Mouse (Mus musculus) heart, adult 2 months (tissue): ENCODE data around the gene Soat2. TPM values are rescaled to one million over a fixed set of nuclear protein-coding genes. Genes with fewer than 3 reads are reported as not detected.

ENCODE experiments used
- DNase-seq, 2 experiments: peaks; one replicate each; pipeline ENCODE4 v3.0.0; 2021
- H3K27ac ChIP-seq: fragments of 200-600 bp; 2 replicates; pipeline ENCODE4 v1.8.1; 2022
- H3K27me3 ChIP-seq: fragments of 200-500 bp; 2 replicates; pipeline ENCODE4 v1.6.1; 2012; ENCODE audit warnings: mild to moderate bottlenecking, low read length, inconsistent platforms, mixed read lengths; ENCODE audit not compliant: control insufficient read depth, insufficient read depth
- H3K36me3 ChIP-seq: fragments of 200-500 bp; 2 replicates; pipeline ENCODE4 v1.6.1; 2012; ENCODE audit warnings: low read length, inconsistent platforms; ENCODE audit not compliant: control insufficient read depth, insufficient read depth
- H3K4me1 ChIP-seq: fragments of 200-500 bp; 2 replicates; pipeline ENCODE4 v1.6.1; 2011; ENCODE audit warnings: low read length; ENCODE audit not compliant: control insufficient read depth, insufficient read depth
- H3K4me3 ChIP-seq: fragments of 200-600 bp; 2 replicates; pipeline ENCODE4 v1.8.1; 2022
- H3K79me2 ChIP-seq: fragments of 200-500 bp; replicated peaks from 2 replicates; pipeline ENCODE4 v1.6.1; 2012; ENCODE audit warnings: mild to moderate bottlenecking, inconsistent platforms, low read length, moderate library complexity, mixed read lengths; ENCODE audit not compliant: control insufficient read depth, insufficient read depth
- H3K9ac ChIP-seq: fragments of 200-500 bp; 2 replicates; pipeline ENCODE4 v1.6.1; 2012; ENCODE audit warnings: low read depth, mild to moderate bottlenecking, control low read depth, inconsistent platforms, low read length, mixed read lengths
- CTCF ChIP-seq: fragments of 200-600 bp; IDR thresholded peaks from 2 replicates; pipeline ENCODE4 v1.8.1; 2022; ENCODE audit warnings: antibody characterized with exemption, mild to moderate bottlenecking, moderate library complexity
- EP300 ChIP-seq: fragments of 200-500 bp; IDR thresholded peaks from 2 replicates; pipeline ENCODE4 v1.6.1; 2011; ENCODE audit warnings: low read depth, low read length, control low read depth; ENCODE audit not compliant: insufficient read depth
- POLR2A ChIP-seq: fragments of 200-500 bp; IDR thresholded peaks from 2 replicates; pipeline ENCODE4 v1.6.1; 2011; ENCODE audit warnings: mild to moderate bottlenecking, low read depth, low read length, control low read depth; ENCODE audit not compliant: insufficient read depth
- WGBS: fragments of 180-500 bp; shearing (Covaris S2); methylation state at CpG from one replicate; pipeline ENCODE4 v1.1.7; 2018; 5-methylcytosine and 5-hydroxymethylcytosine counted together
- intact Hi-C: fragments of 180-260 bp; cut with DNase I; formaldehyde crosslinking; loops from one replicate; pipeline ENCODE4 v1.15.1; 2025
- polyA plus RNA-seq: library from polyadenylated mRNA; depleted of rRNA; stranded (reverse); fragments of >200 nt; gene quantifications from 2 replicates; pipeline ENCODE4 v1.2.3, GENCODE M21; 2012
- total RNA-seq, 2 experiments: library from RNA; stranded (reverse); gene quantifications; 2 replicates each; pipeline ENCODE4 v1.2.3; 2021

The Soat2 gene
- total and polyA plus RNA-seq, 3 experiments: 0.09 to 0.16 TPM; not detected in 1

DNA sequence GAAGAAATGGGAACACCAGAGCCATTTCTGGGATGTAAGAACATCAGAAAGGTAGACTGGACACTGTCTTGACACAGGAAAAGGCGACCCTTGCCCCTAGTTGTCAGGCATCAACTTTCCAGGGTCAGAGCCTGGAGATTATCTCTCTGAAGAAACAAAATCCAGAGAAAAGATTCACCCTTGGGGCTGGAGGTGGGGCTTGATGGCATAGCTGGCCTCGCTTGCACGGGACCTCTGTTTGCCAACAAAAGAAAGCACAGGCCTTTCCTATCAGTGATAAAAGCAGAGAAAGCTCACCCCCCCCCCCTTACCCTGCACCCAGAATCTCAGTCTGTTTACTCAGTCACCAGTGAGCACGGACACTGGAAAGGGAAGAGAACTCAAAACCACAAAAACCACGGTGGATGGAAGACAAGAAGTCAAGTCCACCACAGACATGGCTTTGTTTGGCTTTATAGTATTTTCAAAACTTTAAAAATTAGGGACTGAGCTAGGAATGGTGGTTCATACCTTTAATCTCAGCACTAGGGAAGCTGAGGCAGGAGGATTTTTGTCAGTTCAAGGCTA is 42.6 kb downstream of the Soat2 start:
- 51% methylated on average over 5 of the region's 5 CpGs for WGBS
- peak overlapping the region; percentile 28; the same call in 1 of the 2 replicates for H3K27ac ChIP-seq
- H3K27me3 ChIP-seq: no peaks in the 10 kb centered on the region
- no peaks in the 10 kb centered on the region for H3K79me2 ChIP-seq
- H3K4me1 ChIP-seq: no peaks in the 10 kb centered on the region; the same call in 1 of the 2 replicates
- no peak for DNase-seq
- no peaks in the 10 kb centered on the region for H3K36me3 ChIP-seq
- H3K9ac ChIP-seq: no peak overlapping the region
- no peak overlapping the region for H3K4me3 ChIP-seq
- TF ChIP-seq CTCF (no peak), EP300 (no peak), POLR2A (no peak)
- intact Hi-C loops: no loop called here

DNA sequence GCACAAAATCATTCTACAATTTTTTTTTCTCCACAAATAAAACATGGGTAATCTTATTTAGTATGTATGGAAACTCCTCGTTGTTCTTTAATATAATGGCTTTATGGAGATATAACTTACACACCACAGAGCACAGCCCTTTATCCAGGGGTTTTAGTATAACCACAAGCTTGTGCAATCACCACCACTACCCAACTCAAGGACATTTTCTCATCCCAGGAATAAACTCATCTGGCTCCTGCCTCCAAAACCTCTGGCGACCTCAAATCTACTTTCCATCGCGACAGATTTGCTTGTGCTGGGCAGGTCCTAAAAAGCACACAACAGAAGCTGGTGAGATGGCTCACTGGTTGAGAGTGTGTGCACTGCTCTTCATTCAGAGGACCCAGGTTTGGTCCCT is 43.3 kb downstream of the Soat2 start:
- DNase-seq: no peak
- TF ChIP-seq POLR2A: no peak
- TF ChIP-seq EP300: no peak
- TF ChIP-seq CTCF: no peak
- 70% methylated on average over 4 of the region's 4 CpGs for WGBS
- intact Hi-C loops: no loop called here
- no peaks in the 10 kb centered on the region for H3K79me2 ChIP-seq
- H3K9ac ChIP-seq: no peak overlapping the region
- H3K27me3 ChIP-seq: no peaks in the 10 kb centered on the region
- no peaks in the 10 kb centered on the region for H3K36me3 ChIP-seq
- H3K4me3 ChIP-seq: no peak overlapping the region
- H3K27ac ChIP-seq: no peak overlapping the region
- H3K4me1 ChIP-seq: no peaks in the 10 kb centered on the region; the same call in 1 of the 2 replicates

DNA sequence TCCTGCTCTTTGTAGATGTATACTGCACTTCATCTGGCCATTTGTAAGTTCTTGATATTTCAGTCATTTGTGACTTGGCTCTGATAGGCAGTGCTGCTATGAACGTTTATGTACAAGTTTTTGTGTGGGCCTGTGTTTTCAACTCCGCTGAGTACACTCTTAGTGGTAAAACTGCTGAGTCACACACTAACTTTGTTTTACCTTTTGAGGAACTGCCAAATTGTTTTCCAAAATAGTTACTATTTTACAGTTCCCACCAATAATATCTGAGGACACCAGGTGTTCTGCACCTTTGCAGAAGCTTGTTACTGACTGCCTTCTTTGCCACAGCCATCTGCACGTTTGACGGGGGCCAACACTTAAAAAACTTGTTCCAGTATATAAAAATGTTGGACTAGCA is 44.1 kb downstream of the Soat2 start:
- no peak for DNase-seq
- no peak overlapping the region for H3K27ac ChIP-seq
- TF ChIP-seq EP300 (no peak), POLR2A (no peak), CTCF (no peak)
- H3K79me2 ChIP-seq: no peaks in the 10 kb centered on the region
- 79% methylated on average over 4 of the region's 4 CpGs for WGBS
- intact Hi-C loops: no loop called here
- H3K4me1 ChIP-seq: no peaks in the 10 kb centered on the region; the same call in 1 of the 2 replicates
- no peaks in the 10 kb centered on the region for H3K27me3 ChIP-seq
- no peak overlapping the region for H3K4me3 ChIP-seq
- no peak overlapping the region for H3K9ac ChIP-seq
- no peaks in the 10 kb centered on the region for H3K36me3 ChIP-seq

DNA sequence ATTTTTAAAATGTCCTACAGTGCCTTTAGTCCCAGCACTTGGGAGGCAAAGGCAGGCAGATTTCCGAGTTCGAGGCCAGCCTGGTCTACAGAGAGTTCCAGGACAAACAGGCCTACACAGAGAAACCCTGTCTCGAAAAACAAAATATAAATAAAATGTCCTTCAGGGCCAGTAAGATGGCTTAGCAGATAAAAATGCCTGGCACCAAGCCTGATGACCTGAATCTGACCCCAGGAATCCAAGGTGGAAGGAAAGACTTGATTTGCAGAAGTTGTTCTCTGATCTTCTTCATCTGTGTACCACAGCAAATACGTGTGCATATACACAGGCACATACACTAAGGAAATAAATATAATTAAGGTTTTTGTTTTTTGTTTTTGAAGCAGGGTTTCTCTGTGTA is 45.0 kb downstream of the Soat2 start:
- 49% methylated on average over 4 of the region's 4 CpGs for whole genome bisulfite sequencing

DNA sequence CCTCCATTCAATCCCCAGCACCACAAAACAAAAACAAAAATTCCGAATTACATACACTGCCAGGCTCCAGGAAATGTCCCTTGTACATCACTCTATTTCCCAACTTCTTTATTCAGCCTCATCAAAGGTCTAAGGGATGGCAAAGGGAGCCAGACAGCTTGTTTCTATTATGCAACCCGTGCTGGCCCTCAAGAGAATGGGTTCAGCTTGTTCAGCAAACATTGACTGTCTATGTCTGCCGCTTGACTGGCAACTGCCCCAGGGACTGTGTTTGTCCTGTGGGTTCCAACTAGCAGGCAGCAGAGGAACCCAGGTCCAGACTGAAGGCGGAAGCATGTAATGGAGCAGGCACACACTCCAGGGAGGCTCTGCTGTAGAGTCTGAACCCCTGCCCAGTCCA is 48.5 kb downstream of the Soat2 start:
- H3K4me3 ChIP-seq: no peak overlapping the region
- peaks cover 2% of the 10 kb centered on the region for H3K36me3 ChIP-seq
- DNase-seq: no peak
- intact Hi-C loops: no loop called here
- no peaks in the 10 kb centered on the region for H3K27me3 ChIP-seq
- no peaks in the 10 kb centered on the region for H3K79me2 ChIP-seq
- TF ChIP-seq CTCF: no peak
- TF ChIP-seq EP300: no peak
- TF ChIP-seq POLR2A: no peak
- WGBS: 80% methylated on average over 4 of the region's 4 CpGs
- H3K27ac ChIP-seq: no peak overlapping the region
- H3K4me1 ChIP-seq: no peaks in the 10 kb centered on the region
- no peak overlapping the region for H3K9ac ChIP-seq

More for the DNA sequence above, 45.0 kb downstream of the Soat2 start:
- H3K9ac ChIP-seq: no peak overlapping the region
- H3K4me1 ChIP-seq: no peaks in the 10 kb centered on the region; the same call in 1 of the 2 replicates
- H3K79me2 ChIP-seq: no peaks in the 10 kb centered on the region
- H3K27ac ChIP-seq: no peak overlapping the region
- intact Hi-C loops: no loop called here
- DNase-seq: no peak
- H3K36me3 ChIP-seq: no peaks in the 10 kb centered on the region
- H3K4me3 ChIP-seq: no peak overlapping the region
- no peaks in the 10 kb centered on the region for H3K27me3 ChIP-seq
- no peak for TF ChIP-seq CTCF
- no peak for TF ChIP-seq POLR2A
- no peak for TF ChIP-seq EP300

DNA sequence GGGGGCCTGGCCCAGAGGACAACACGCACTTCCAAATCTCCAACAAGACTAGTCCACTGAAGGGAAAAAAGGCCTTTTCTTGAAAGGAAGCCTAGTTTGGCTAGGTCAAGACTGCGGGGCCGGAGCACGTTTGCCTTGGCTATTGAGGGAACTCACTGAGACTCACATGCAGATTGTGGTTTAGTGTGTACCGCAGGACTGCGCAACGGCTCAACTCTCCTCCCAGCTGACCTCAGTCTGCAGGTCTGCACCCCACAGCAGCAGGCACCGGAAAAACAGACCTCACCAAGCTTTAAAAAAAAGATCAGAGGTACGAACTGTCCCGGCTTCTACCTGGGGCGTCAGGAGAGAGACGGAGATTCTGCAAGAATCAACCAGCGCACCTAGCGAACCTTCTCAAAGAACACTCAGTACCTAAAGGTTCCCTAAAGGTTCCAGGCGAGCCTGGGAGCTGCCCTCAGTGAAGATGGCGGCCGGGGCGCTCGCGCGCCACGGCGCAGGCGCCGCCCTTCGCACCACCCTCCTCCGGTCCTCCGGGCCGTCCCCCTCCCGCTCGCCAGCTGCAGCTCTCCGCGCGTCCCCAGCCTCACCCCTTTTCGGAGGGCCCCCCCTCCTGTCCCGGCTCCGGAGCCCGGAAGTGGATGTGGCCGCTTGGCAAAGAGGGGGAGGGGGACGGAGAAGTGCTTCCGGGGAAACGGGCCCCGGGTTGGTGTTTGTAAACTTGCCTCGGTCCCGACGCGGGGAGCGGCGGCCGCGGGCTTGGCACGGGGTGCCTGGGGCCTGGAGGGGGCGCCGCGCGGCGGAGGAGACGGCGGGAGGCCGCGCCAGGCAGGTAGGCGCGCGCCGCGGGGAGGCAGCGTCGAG is 52.9 kb downstream of the Soat2 start, which contains the start of gene Zfp740:
TSS of gene Zfp740 (plus strand) at position 279 of the 864 bp plus-strand sequence.
- peak within 1 kb of the TSS; percentile 73 for H3K4me3 ChIP-seq
- no peaks in the 10 kb centered on the region for H3K27me3 ChIP-seq
- intact Hi-C loops: no loop called here
- peak within 1 kb of the TSS; percentile 82 for H3K27ac ChIP-seq
- under 1% methylated on average over 66 of the region's 68 CpGs for WGBS
- peaks cover 3% of the 10 kb centered on the region; the same call in 1 of the 2 replicates for H3K79me2 ChIP-seq
- DNase-seq: peak; percentile 94 to 98
- peaks cover 9% of the 10 kb centered on the region for H3K4me1 ChIP-seq
- H3K9ac ChIP-seq: peak within 1 kb of the TSS; percentile 99
- peaks cover 21% of the 10 kb centered on the region for H3K36me3 ChIP-seq
- TF ChIP-seq CTCF (no peak), EP300 (peak; percentile 17; the same call in 1 of the 2 replicates), POLR2A (peak; percentile 76)
